Mouse (Mus musculus) MN1 (cell line): ENCODE data around the gene Ssh2.
"Not testable (repeated sequence)": the region's sequence is repeated elsewhere in the genome, so short reads cannot be mapped to it uniquely, and the experiment has no call there.

Experiments
- DNase-seq: peaks from one replicate; pipeline ENCODE4 v3.0.0-alpha.2; 2016; ENCODE audit warnings: low spot score

Ssh2 gene

GRCm38 (mm10) chr11:77230765-77231164, 14.7 kb downstream of the Ssh2 start:
- no peak for DNase-seq

- DNase-seq: no peak
These were observed 15.4 kb downstream of the Ssh2 start for GRCm38 (mm10) chr11:77231514-77231913.

- no peak for DNase-seq
These were observed 19.2 kb downstream of the Ssh2 start for GRCm38 (mm10) chr11:77235267-77235666.

GRCm38 (mm10) chr11:77239658-77240345, 23.7 kb downstream of the Ssh2 start:
- no peak for DNase-seq

- DNase-seq: no peak
These were observed 24.6 kb downstream of the Ssh2 start for GRCm38 (mm10) chr11:77240466-77241246.

GRCm38 (mm10) chr11:77242912-77243311, 26.8 kb downstream of the Ssh2 start:
- peak; percentile 72 for DNase-seq

GRCm38 (mm10) chr11:77252826-77253225, 36.7 kb downstream of the Ssh2 start:
- DNase-seq: no peak

- no peak for DNase-seq
These were observed 43.4 kb downstream of the Ssh2 start for GRCm38 (mm10) chr11:77259441-77259840.

- no peak for DNase-seq
These were observed 51.3 kb downstream of the Ssh2 start for GRCm38 (mm10) chr11:77267401-77267800.

- no peak for DNase-seq
These were observed 59.9 kb downstream of the Ssh2 start for GRCm38 (mm10) chr11:77276000-77276399.

- DNase-seq: not testable (repeated sequence)
These were observed 62.5 kb downstream of the Ssh2 start for GRCm38 (mm10) chr11:77278538-77278937.

- DNase-seq: no peak
These were observed 64.1 kb downstream of the Ssh2 start for GRCm38 (mm10) chr11:77280219-77280618.

- DNase-seq: no peak
These were observed 75.4 kb downstream of the Ssh2 start for GRCm38 (mm10) chr11:77291447-77291846.

GRCm38 (mm10) chr11:77293673-77294072, 77.6 kb downstream of the Ssh2 start:
- DNase-seq: not testable (repeated sequence)

GRCm38 (mm10) chr11:77297246-77297645, 81.2 kb downstream of the Ssh2 start:
- DNase-seq: no peak

- no peak for DNase-seq
These were observed 91.1 kb downstream of the Ssh2 start for GRCm38 (mm10) chr11:77307205-77307604.

GRCm38 (mm10) chr11:77308533-77308932, 92.4 kb downstream of the Ssh2 start:
- peak; percentile 67 for DNase-seq

GRCm38 (mm10) chr11:77317721-77318477, 101.8 kb downstream of the Ssh2 start:
- peak; percentile 55 for DNase-seq

GRCm38 (mm10) chr11:77318478-77319118, 102.5 kb downstream of the Ssh2 start:
- DNase-seq: no peak

GRCm38 (mm10) chr11:77321214-77321613, 105.1 kb downstream of the Ssh2 start:
- peak; percentile 8 for DNase-seq

- no peak for DNase-seq
These were observed 114.4 kb downstream of the Ssh2 start for GRCm38 (mm10) chr11:77330529-77330928.

- DNase-seq: no peak
These were observed 131.2 kb downstream of the Ssh2 start for GRCm38 (mm10) chr11:77347273-77347672.
